Mouse (Mus musculus): Measurements from ENCODE around the gene Calml3.

DNA sequence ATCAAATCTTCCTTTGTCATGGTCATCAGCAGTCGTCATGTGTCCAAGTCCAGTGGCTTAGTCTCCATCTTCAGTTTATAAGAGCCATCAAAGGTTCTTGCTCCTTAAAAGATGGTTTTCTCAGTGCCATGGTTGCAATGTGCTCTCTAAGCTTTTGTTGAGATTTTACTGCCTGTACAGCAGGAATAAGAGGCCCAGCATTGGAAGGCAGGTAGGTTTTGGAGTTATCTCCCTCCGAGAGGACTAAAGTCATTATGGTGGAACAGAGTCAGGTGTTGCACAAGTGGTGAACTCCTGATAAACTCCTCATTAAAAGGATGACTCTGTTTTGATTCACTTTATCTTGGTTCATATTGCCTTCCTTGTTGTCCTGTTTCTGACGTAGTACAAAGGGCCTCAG is 16.5 kb downstream of the Calml3 start:
- TF ChIP-seq CTCF (conservative IDR thresholded peaks at IDR 0.05; ENCODE audit: low read length), result no peak
- TF ChIP-seq NANOG (IDR thresholded peaks at IDR 0.05; ENCODE audit: borderline replicate concordance, low read length), result no peak
